Mouse (Mus musculus) liver, adult (tissue): Measurements from ENCODE around the gene Mgea5.

Source experiments
- GATA4 ChIP-seq: IDR thresholded peaks from 2 replicates; pipeline ENCODE4 v1.6.1; 2014; ENCODE audit warnings: mild to moderate bottlenecking, low read length; ENCODE audit not compliant: insufficient replicate concordance

The Mgea5 gene

GRCm38 (mm10) chr19:45783181-45783932 is at the start of gene Mgea5:
Mgea5 (minus strand) TSS chr19:45783837.
- peak; percentile 50; the same call in 1 of the 2 replicates for TF ChIP-seq GATA4

GRCm38 (mm10) chr19:45830679-45831078 is 47.0 kb upstream of the Mgea5 start:
- TF ChIP-seq GATA4, result no peak

GRCm38 (mm10) chr19:45827736-45828135 is 44.1 kb upstream of the Mgea5 start:
- no peak for TF ChIP-seq GATA4

GRCm38 (mm10) chr19:45827125-45827524 is 43.5 kb upstream of the Mgea5 start:
- no peak for TF ChIP-seq GATA4

GRCm38 (mm10) chr19:45826146-45826545 is 42.5 kb upstream of the Mgea5 start:
- no peak for TF ChIP-seq GATA4

- TF ChIP-seq GATA4, result no peak
Observed at GRCm38 (mm10) chr19:45821832-45822231, 38.2 kb upstream of the Mgea5 start.

GRCm38 (mm10) chr19:45817816-45818490 is 34.3 kb upstream of the Mgea5 start:
- TF ChIP-seq GATA4, result no peak

- TF ChIP-seq GATA4, result no peak
Observed at GRCm38 (mm10) chr19:45816727-45817126, 33.1 kb upstream of the Mgea5 start.

- no peak for TF ChIP-seq GATA4
Observed at GRCm38 (mm10) chr19:45815831-45816405, 32.3 kb upstream of the Mgea5 start, which contains the start of gene Kcnip2. Kcnip2 (minus strand) TSS chr19:45816061.

- no peak for TF ChIP-seq GATA4
Observed at GRCm38 (mm10) chr19:45815170-45815569, 31.5 kb upstream of the Mgea5 start.

GRCm38 (mm10) chr19:45813801-45814200 is 30.2 kb upstream of the Mgea5 start:
- no peak for TF ChIP-seq GATA4

- no peak for TF ChIP-seq GATA4
Observed at GRCm38 (mm10) chr19:45813263-45813662, 29.6 kb upstream of the Mgea5 start.

GRCm38 (mm10) chr19:45812673-45813252 is 29.1 kb upstream of the Mgea5 start:
- TF ChIP-seq GATA4, result no peak

- no peak for TF ChIP-seq GATA4
Observed at GRCm38 (mm10) chr19:45812115-45812514, 28.5 kb upstream of the Mgea5 start.

- TF ChIP-seq GATA4, result no peak
Observed at GRCm38 (mm10) chr19:45811028-45811674, 27.5 kb upstream of the Mgea5 start.
